Mouse (Mus musculus): ENCODE data around the gene Rem1.

Rem1 gene

DNA sequence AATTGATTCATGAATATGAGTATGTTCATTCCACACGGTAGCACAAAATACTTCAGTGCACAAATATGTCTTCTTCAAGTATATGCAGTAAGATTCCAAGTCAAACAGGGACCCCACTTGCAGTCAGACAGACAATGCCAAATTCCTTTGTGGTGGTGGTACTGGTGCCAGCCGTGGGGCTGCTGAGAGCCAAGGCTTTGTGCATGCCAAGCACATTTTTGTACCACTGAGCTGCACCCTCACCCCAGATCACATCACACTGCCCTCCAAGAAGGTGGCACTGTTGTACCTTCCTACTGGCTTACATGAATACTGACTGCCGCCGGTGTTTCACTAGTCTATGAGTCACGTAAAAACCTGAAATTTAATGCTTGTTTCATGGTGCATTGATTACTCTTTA is 52.2 kb downstream of the Rem1 start:
- DNase-seq, result peak; percentile 55

DNA sequence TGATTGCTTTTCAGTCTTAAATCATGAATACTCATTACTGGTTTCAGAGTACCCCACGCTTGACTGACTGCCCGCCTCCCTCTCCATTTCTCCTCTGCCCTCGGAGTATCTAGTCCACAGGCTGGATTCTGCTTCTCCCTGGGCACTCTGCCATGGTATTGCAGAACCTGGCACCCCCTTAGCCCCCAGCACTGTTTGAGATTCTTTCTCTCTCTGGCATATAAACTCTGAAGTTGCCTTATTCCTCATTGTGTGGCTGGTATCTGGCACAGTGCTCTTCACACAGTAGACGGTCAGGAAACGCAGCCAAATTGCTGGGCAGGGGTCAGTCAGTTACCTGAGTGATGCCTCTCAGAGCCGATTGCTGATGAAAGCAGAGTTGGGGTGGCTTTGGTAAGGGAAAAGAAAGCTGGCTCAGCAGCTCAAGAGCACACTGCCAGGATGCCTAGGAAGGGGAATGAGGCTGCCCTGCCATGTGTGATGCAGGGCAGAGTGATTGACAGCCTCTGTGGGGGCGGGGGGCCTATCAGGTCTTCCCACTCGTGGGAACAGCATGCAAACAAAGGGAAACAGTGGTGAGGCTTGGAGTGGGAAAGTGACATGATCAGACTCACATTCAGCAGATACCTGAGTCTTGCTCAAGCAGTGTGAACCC is 53.1 kb downstream of the Rem1 start:
- peak; percentile 77 for DNase-seq

DNA sequence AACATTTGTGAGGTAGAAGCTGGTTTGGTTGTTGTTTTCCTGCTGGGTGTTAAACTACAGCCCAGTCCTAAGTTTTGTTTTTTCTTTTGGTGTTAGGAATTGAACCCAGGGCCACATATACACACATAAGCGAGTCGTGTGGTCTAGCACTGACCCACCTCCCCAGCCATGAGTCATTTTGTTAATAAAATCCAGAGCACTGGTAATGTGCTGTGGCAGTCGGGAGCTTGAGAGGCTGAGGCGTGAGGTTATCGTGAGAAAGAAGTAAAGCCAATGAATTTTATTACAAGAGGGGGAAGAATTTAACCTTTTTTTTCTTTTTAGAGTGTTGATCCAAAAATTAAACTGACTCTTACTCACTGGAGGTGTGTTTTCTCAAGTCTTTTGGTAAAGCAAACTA is 56.3 kb downstream of the Rem1 start:
- DNase-seq, result no peak

Measured in kidney, adult 9 months (tissue).